ENCODE assay signal across 26 mouse cellular contexts in genomic region chr1:174788617-174789016, GRCm38 (mm10).
"Had no signal": no experiment of that assay in that cellular context is flagged by ENCODE, and none has a peak within 500 bp of the region (broad histone marks: within the 10 kb centered on the region; RNA-seq: fewer than 3 reads in every experiment).

No protein-coding gene starts in this region.

- H3K9me3 ChIP-seq: embryonic facial prominence, embryonic 10.5 days; embryonic facial prominence, embryonic 12.5 days; embryonic facial prominence, embryonic 13.5 days; embryonic facial prominence, embryonic 15.5 days; forebrain, embryonic 10.5 days; forebrain, embryonic 12.5 days; forebrain, embryonic 13.5 days; forebrain, embryonic 15.5 days; heart, embryonic 10.5 days had no signal

- H3K27me3 ChIP-seq: embryonic facial prominence, embryonic 12.5 days; embryonic facial prominence, embryonic 13.5 days; embryonic facial prominence, embryonic 15.5 days; forebrain, embryonic 12.5 days; forebrain, embryonic 13.5 days; forebrain, embryonic 15.5 days had no signal

- H3K36me3 ChIP-seq: embryonic facial prominence, embryonic 10.5 days; embryonic facial prominence, embryonic 12.5 days; embryonic facial prominence, embryonic 13.5 days; embryonic facial prominence, embryonic 15.5 days; forebrain, embryonic 10.5 days; heart, embryonic 10.5 days had no signal

- H3K4me3 ChIP-seq: embryonic facial prominence, embryonic 10.5 days; embryonic facial prominence, embryonic 12.5 days; embryonic facial prominence, embryonic 13.5 days; embryonic facial prominence, embryonic 15.5 days; erythroblast, embryonic 14.5 days; forebrain, embryonic 10.5 days; forebrain, embryonic 12.5 days; forebrain, embryonic 13.5 days; forebrain, embryonic 15.5 days; gastrocnemius, adult 2 months; heart, adult 2 months; heart, embryonic 10.5 days had no signal

- H3K27ac ChIP-seq: embryonic facial prominence, embryonic 10.5 days; embryonic facial prominence, embryonic 12.5 days; embryonic facial prominence, embryonic 13.5 days; embryonic facial prominence, embryonic 15.5 days; forebrain, embryonic 10.5 days; forebrain, embryonic 12.5 days; forebrain, embryonic 13.5 days; forebrain, embryonic 15.5 days; gastrocnemius, adult 2 months; heart, adult 2 months; heart, embryonic 10.5 days had no signal

- DNase-seq: cerebellum, adult 9-11 months; cerebellum, postnatal 10 days; cerebellum, postnatal 25 days; cerebellum, postnatal 36 days; forebrain, postnatal 0 days; gastrocnemius, adult 2 months; gastrocnemius, postnatal 10 days; gastrocnemius, postnatal 14 days; gastrocnemius, postnatal 25 days; gastrocnemius, postnatal 36 days; heart, adult 11 months; heart, adult 18-20 months; heart, adult 2 months had no signal

- H3K4me1 ChIP-seq: embryonic facial prominence, embryonic 12.5 days; embryonic facial prominence, embryonic 15.5 days; forebrain, embryonic 12.5 days; forebrain, embryonic 13.5 days; forebrain, embryonic 15.5 days; heart, embryonic 10.5 days had no signal

- ATAC-seq: forebrain, embryonic 13.5 days; forebrain, embryonic 14.5 days; forebrain, embryonic 15.5 days; forebrain, embryonic 16.5 days; forebrain, postnatal 0 days had no signal

- H3K4me2 ChIP-seq: embryonic facial prominence, embryonic 12.5 days; embryonic facial prominence, embryonic 13.5 days; embryonic facial prominence, embryonic 15.5 days; forebrain, embryonic 12.5 days; forebrain, embryonic 13.5 days; forebrain, embryonic 15.5 days; heart, embryonic 11.5 days had no signal

- H3K9ac ChIP-seq: embryonic facial prominence, embryonic 12.5 days; embryonic facial prominence, embryonic 13.5 days; embryonic facial prominence, embryonic 15.5 days; forebrain, embryonic 12.5 days; forebrain, embryonic 13.5 days; forebrain, embryonic 15.5 days; forebrain, postnatal 0 days had no signal
